Mouse (Mus musculus) G1E (cell line): Measurements from ENCODE around the gene Tmem132d.

Source experiments
- CTCF ChIP-seq: IDR thresholded peaks from 2 replicates; pipeline ENCODE4 v1.5.1; 2012; ENCODE audit warnings: low read depth, low read length, inconsistent platforms, mixed read lengths
- GATA1 ChIP-seq: IDR thresholded peaks from 2 replicates; pipeline ENCODE4 v1.6.1; 2012; ENCODE audit warnings: borderline replicate concordance, low read length, inconsistent platforms, mixed read lengths
- POLR2AphosphoS5 ChIP-seq: IDR thresholded peaks from 2 replicates; pipeline ENCODE4 v1.6.1; 2012; ENCODE audit warnings: low read depth, low read length, inconsistent platforms; ENCODE audit not compliant: insufficient replicate concordance

DNA sequence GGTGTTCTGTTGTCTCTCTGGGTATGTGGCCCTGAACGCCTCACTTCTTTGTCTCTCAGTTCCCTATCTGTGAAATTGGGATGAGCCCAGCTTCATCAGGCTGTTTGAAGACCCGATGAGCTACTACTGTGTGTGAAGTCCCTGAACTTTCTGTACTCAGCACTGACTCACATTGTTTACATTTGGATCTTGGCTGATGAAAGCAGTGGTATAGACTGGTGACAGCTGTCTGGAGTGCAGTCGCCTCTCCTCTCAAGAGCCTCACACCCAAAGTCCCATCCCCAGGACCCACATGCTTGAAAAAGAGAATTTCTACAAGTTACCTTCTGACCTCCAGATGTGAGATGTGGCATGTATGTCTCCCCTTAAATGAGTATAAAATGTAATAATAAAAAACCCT lies 625.5 kb downstream of the Tmem132d start:
- TF ChIP-seq CTCF (no peak), GATA1 (no peak), POLR2AphosphoS5 (no peak)
